Mouse (Mus musculus): Measurements from ENCODE around the gene Chrm3. TPM values are rescaled to one million over a fixed set of nuclear protein-coding genes. Genes with fewer than 3 reads are reported as not detected.
A peak's percentile ranks its signal among the peaks of the same experiment; 100 is the strongest.

The Chrm3 gene
- total RNA-seq, 2 experiments from 2014 or later: 0.25 to 0.33 TPM

- intact Hi-C loops (cut with DNase I): no loop called here
- DNase-seq: no peak
Observed at GRCm38 (mm10) chr13:9904455-9904854, 456.2 kb downstream of the Chrm3 start.

GRCm38 (mm10) chr13:9900653-9901385, 459.8 kb downstream of the Chrm3 start:
- intact Hi-C loops (cut with DNase I): no loop called here
- no peak for DNase-seq

GRCm38 (mm10) chr13:9898664-9899369, 461.8 kb downstream of the Chrm3 start:
- intact Hi-C loops (cut with DNase I): no loop called here
- DNase-seq: no peak

GRCm38 (mm10) chr13:9897231-9897630, 463.4 kb downstream of the Chrm3 start:
- intact Hi-C loops (cut with DNase I): no loop called here
- no peak for DNase-seq

- no peak for DNase-seq
Observed at GRCm38 (mm10) chr13:9895045-9895625, 465.5 kb downstream of the Chrm3 start.

GRCm38 (mm10) chr13:9891088-9891487, 469.6 kb downstream of the Chrm3 start:
- DNase-seq: no peak
- intact Hi-C loops (cut with DNase I): no loop called here

More at GRCm38 (mm10) chr13:9895045-9895625, 465.5 kb downstream of the Chrm3 start:
- intact Hi-C loops (cut with DNase I): no loop called here

- intact Hi-C loops (cut with DNase I): no loop called here
- DNase-seq: no peak
Observed at GRCm38 (mm10) chr13:9890460-9890859, 470.2 kb downstream of the Chrm3 start.

GRCm38 (mm10) chr13:9889954-9890353, 470.7 kb downstream of the Chrm3 start:
- intact Hi-C loops (cut with DNase I): no loop called here
- no peak for DNase-seq

- DNase-seq: no peak
- intact Hi-C loops (cut with DNase I): no loop called here
Observed at GRCm38 (mm10) chr13:9888284-9888683, 472.4 kb downstream of the Chrm3 start.

GRCm38 (mm10) chr13:9887261-9887660, 473.4 kb downstream of the Chrm3 start:
- DNase-seq: no peak

GRCm38 (mm10) chr13:9886465-9887135, 474.0 kb downstream of the Chrm3 start:
- intact Hi-C loops (cut with DNase I): no loop called here
- no peak for DNase-seq

More at GRCm38 (mm10) chr13:9887261-9887660, 473.4 kb downstream of the Chrm3 start:
- intact Hi-C loops (cut with DNase I): no loop called here

GRCm38 (mm10) chr13:9882362-9883282, 478.0 kb downstream of the Chrm3 start:
- peak in 1 of 2 experiments; percentile 18 for DNase-seq
- intact Hi-C loops (cut with DNase I): loop anchor here (5.0 kb wide), 1 partner anchor 95 kb away; no protein-coding TSS in a partner anchor

- intact Hi-C loops (cut with DNase I): loop anchor here (5.0 kb wide), 1 partner anchor 95 kb away; no protein-coding TSS in a partner anchor
- no peak for DNase-seq
Observed at GRCm38 (mm10) chr13:9881930-9882329, 478.7 kb downstream of the Chrm3 start.

- intact Hi-C loops (cut with DNase I): loop anchor here (5.0 kb wide), 1 partner anchor 97 kb away; no protein-coding TSS in a partner anchor
- no peak for DNase-seq
Observed at GRCm38 (mm10) chr13:9880401-9880800, 480.2 kb downstream of the Chrm3 start.

GRCm38 (mm10) chr13:9878596-9879010, 482.0 kb downstream of the Chrm3 start:
- intact Hi-C loops (cut with DNase I): loop anchor here (10.0 kb wide), 1 partner anchor 206 kb away; no protein-coding TSS in a partner anchor
- no peak for DNase-seq

GRCm38 (mm10) chr13:9873377-9873776, 487.3 kb downstream of the Chrm3 start:
- no peak for DNase-seq
- intact Hi-C loops (cut with DNase I): loop anchor here (10.0 kb wide), 1 partner anchor 211 kb away; no protein-coding TSS in a partner anchor

- no peak for DNase-seq
- intact Hi-C loops (cut with DNase I): no loop called here
Observed at GRCm38 (mm10) chr13:9866161-9866560, 494.5 kb downstream of the Chrm3 start.

GRCm38 (mm10) chr13:9847515-9847914, 513.1 kb downstream of the Chrm3 start:
- intact Hi-C loops (cut with DNase I): loop anchor here (2.0 to 10.0 kb wide), 2 partner anchors 383 to 667 kb away; no protein-coding TSS in a partner anchor
- DNase-seq: no peak
